Mouse (Mus musculus) stomach, embryonic 15.5 days (tissue): ENCODE measurements around the gene Dnhd1. TPM values are rescaled to one million over a fixed set of nuclear protein-coding genes. Genes with fewer than 3 reads are reported as not detected.

Source experiments
- ATAC-seq: fragments of 200-750 bp; cut with Nextera tagmentation; 2 replicates; pipeline ENCODE4 v1.8.0; 2017; ENCODE audit warnings: low read depth, moderate number of reproducible peaks, moderate TSS enrichment; ENCODE audit not compliant: insufficient read depth, low FRiP score
- H3K27ac ChIP-seq: fragments of 300-500 bp; sonication (generic); 2 replicates; pipeline ENCODE4 v1.5.1; 2015; ENCODE audit warnings: mild to moderate bottlenecking, inconsistent platforms
- H3K27me3 ChIP-seq: fragments of 300-500 bp; sonication (generic); replicated peaks from 2 replicates; pipeline ENCODE4 v1.6.1; 2015; ENCODE audit warnings: inconsistent platforms
- H3K36me3 ChIP-seq: fragments of 300-500 bp; sonication (generic); 2 replicates; pipeline ENCODE4 v1.6.1; 2015; ENCODE audit warnings: inconsistent platforms
- H3K4me1 ChIP-seq: fragments of 300-500 bp; sonication (generic); 2 replicates; pipeline ENCODE4 v1.6.1; 2015; ENCODE audit warnings: inconsistent platforms
- H3K4me2 ChIP-seq: fragments of 300-500 bp; sonication (generic); 2 replicates; pipeline ENCODE4 v1.6.1; 2015; ENCODE audit warnings: mild to moderate bottlenecking, inconsistent platforms
- H3K4me3 ChIP-seq: fragments of 300-500 bp; sonication (generic); replicated peaks from 2 replicates; pipeline ENCODE4 v1.5.1; 2015; ENCODE audit warnings: inconsistent platforms
- H3K9ac ChIP-seq: fragments of 300-500 bp; sonication (generic); 2 replicates; pipeline ENCODE4 v1.6.1; 2015; ENCODE audit warnings: inconsistent platforms
- H3K9me3 ChIP-seq: fragments of 300-500 bp; sonication (generic); 2 replicates; pipeline ENCODE4 v1.6.1; 2016; ENCODE audit warnings: inconsistent platforms
- WGBS: fragments of 180-500 bp; shearing (Covaris S2); methylation state at CpG from one replicate; pipeline ENCODE4 v1.1.7; 2015; 5-methylcytosine and 5-hydroxymethylcytosine counted together
- polyA plus RNA-seq: library from polyadenylated mRNA; unstranded; fragments of >200 nt; fragmentation: Nextera tagmentation; extraction: Ambion mirVana; gene quantifications from 2 replicates; pipeline ENCODE4 v1.2.1, GENCODE M21; 2015

The Dnhd1 gene
- polyA plus RNA-seq, 1 experiment from 2014 or later: 0.95 TPM

DNA sequence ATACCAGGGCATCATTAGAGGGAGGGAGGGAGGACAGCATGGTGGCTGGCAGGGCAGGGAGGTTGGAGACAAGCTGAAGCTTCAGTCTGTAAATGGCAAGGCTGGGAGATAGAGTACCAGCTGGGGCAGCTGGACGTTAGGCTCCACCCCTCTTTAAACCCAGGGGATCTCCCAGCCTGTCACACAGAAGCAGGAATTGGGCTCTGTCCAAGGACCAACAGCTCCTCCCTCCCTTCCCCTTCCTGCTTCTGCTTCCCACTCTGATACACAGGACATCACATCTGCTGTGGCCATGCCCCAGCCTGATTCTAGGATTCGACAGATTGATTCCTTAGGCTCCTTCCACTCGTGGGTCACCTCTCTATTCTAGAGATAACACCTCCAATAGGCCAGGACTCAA lies 22.0 kb upstream of the Dnhd1 start:
- Histone ChIP-seq H3K36me3 (peaks cover 12% of the 10 kb centered on the region; the same call in 1 of the 2 replicates), H3K27me3 (no peaks in the 10 kb centered on the region), H3K4me1 (peaks cover 6% of the 10 kb centered on the region; the same call in 1 of the 2 replicates), H3K27ac (no peak overlapping the region), H3K4me2 (no peak overlapping the region), H3K9ac (no peak overlapping the region), H3K4me3 (no peak overlapping the region), H3K9me3 (no peaks in the 10 kb centered on the region)
- ATAC-seq: 0 out of 2 replicates have a peak, but pooled peaks have one; percentile 12
- WGBS: 10% methylated on average over 3 of the region's 3 CpGs

- ATAC-seq: no peak
- peak overlapping the region; percentile 73 for H3K4me3 ChIP-seq
- 28% methylated on average over 4 of the region's 4 CpGs for WGBS
- no peak overlapping the region; the same call in 1 of the 2 replicates for H3K9ac ChIP-seq
- peaks cover 9% of the 10 kb centered on the region; the same call in 1 of the 2 replicates for H3K4me1 ChIP-seq
- H3K36me3 ChIP-seq: peaks cover 16% of the 10 kb centered on the region; the same call in 1 of the 2 replicates
- H3K27me3 ChIP-seq: no peaks in the 10 kb centered on the region
- H3K4me2 ChIP-seq: peak overlapping the region; percentile 85
- H3K27ac ChIP-seq: no peak overlapping the region
- H3K9me3 ChIP-seq: no peaks in the 10 kb centered on the region
These were observed 18.1 kb upstream of the Dnhd1 start for GRCm38 (mm10) chr7:105632551-105632972.

DNA sequence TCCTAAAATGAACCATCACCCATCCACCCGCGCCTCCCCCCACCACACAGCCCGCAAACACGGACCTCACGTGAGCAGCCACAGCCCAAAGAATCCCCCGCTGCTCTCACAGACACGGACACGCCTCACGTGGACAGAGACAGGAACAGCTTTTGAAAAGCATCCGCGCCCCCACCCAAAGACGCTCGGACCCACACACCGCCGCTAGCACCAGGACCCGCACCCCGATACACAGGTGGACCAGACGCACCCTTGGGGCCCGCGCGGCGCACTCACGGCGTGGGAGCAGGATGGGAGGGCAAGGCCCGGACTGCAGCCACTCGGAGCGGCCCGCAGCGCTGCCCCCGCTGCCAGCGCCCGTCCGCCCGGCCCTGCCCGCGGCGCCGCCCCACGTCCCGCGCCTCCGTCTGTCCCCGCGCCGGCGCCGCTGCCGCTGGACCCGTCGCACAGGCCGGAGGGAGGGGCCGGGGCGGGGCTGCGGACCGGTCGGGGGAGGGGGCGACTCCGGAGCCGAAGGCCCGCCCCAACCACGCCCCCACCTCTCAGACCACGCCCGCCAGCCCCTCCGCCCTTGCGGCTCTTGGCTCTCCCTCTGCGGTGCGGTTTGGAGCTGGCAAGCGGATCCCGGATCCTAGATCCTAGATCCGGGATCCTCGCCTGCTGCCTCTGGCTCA lies 17.4 kb upstream of the Dnhd1 start, which contains the start of gene Trim3:
TSS of gene Trim3 (minus strand) at position 445 of the 674 bp plus-strand sequence.
- peak; percentile 91 for ATAC-seq
- Histone ChIP-seq H3K4me3 (peak within 1 kb of the TSS; percentile 73), H3K27ac (peak within 1 kb of the TSS; percentile 74), H3K36me3 (peaks cover 16% of the 10 kb centered on the region; the same call in 1 of the 2 replicates), H3K9ac (peak within 1 kb of the TSS; percentile 62; the same call in 1 of the 2 replicates), H3K27me3 (no peaks in the 10 kb centered on the region), H3K4me2 (peak within 1 kb of the TSS; percentile 85), H3K4me1 (peaks cover 9% of the 10 kb centered on the region; the same call in 1 of the 2 replicates), H3K9me3 (no peaks in the 10 kb centered on the region)
- 2% methylated on average over 44 of the region's 71 CpGs for WGBS

DNA sequence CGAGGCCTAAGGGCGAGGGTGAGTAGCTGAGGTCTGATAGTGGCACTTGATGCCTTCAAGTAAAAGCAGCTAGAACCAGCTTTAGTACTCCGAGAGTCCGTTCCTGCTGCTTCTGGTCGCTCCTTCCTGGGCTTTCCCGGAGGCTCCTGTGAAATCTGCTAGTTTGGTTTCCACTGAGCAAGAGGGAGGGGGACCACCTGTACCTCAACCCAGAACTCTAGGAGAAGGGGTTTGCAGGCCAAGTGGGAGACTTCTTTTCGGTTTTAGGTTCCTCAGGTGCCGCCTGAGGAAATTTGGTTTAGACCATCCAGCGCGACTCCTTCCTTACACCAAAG lies 16.9 kb upstream of the Dnhd1 start:
- Histone ChIP-seq H3K36me3 (peaks cover 16% of the 10 kb centered on the region; the same call in 1 of the 2 replicates), H3K4me2 (peak overlapping the region; percentile 85), H3K9me3 (no peaks in the 10 kb centered on the region), H3K27me3 (no peaks in the 10 kb centered on the region), H3K27ac (peak overlapping the region; percentile 74), H3K4me3 (peak overlapping the region; percentile 73), H3K9ac (peak overlapping the region; percentile 62; the same call in 1 of the 2 replicates), H3K4me1 (peaks cover 12% of the 10 kb centered on the region)
- WGBS: 7% methylated on average over 10 of the region's 10 CpGs
- no peak; the same call in 1 of the 2 replicates for ATAC-seq

GRCm38 (mm10) chr7:105634272-105634920 lies 16.2 kb upstream of the Dnhd1 start:
- Histone ChIP-seq H3K4me2 (peak overlapping the region; percentile 85), H3K36me3 (peaks cover 16% of the 10 kb centered on the region; the same call in 1 of the 2 replicates), H3K27ac (no peak overlapping the region), H3K4me1 (peaks cover 11% of the 10 kb centered on the region), H3K27me3 (no peaks in the 10 kb centered on the region), H3K9ac (no peak overlapping the region; the same call in 1 of the 2 replicates), H3K4me3 (no peak overlapping the region; the same call in 1 of the 2 replicates), H3K9me3 (no peaks in the 10 kb centered on the region)
- WGBS: 51% methylated on average over 9 of the region's 9 CpGs
- ATAC-seq: no peak

- no peak overlapping the region for H3K27ac ChIP-seq
These were observed 14.9 kb upstream of the Dnhd1 start for GRCm38 (mm10) chr7:105635726-105636125.

DNA sequence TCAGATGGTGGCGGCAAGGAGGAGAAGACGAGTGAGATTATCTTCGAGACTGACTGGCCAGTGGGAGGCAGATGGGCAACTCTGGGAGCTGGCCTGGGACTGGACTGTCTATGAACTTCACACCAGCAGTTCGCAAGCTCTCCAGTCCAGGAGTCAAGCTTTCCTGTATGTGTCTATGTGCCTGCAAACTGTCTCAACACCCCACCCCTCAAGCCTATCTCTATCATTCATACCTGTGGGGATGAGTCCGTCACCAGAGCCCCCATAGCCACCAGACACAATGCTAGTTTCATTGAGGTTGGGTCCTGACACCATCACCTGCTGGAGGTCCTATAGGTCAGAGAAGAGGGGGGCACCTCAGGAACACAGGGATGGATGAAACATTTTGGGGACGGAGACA lies 11.9 kb upstream of the Dnhd1 start:
- Histone ChIP-seq H3K9me3 (no peaks in the 10 kb centered on the region), H3K4me1 (peaks cover 27% of the 10 kb centered on the region), H3K27ac (no peak overlapping the region), H3K4me3 (no peak overlapping the region), H3K27me3 (no peaks in the 10 kb centered on the region), H3K36me3 (peaks cover 22% of the 10 kb centered on the region; the same call in 1 of the 2 replicates), H3K9ac (no peak overlapping the region), H3K4me2 (peak overlapping the region; percentile 25; the same call in 1 of the 2 replicates)
- 92% methylated on average over 6 of the region's 6 CpGs for WGBS
- no peak for ATAC-seq

More at GRCm38 (mm10) chr7:105635726-105636125, 14.9 kb upstream of the Dnhd1 start:
- Histone ChIP-seq H3K9me3 (no peaks in the 10 kb centered on the region), H3K4me3 (no peak overlapping the region), H3K4me1 (peaks cover 16% of the 10 kb centered on the region), H3K4me2 (no peak overlapping the region), H3K27me3 (no peaks in the 10 kb centered on the region), H3K36me3 (peaks cover 16% of the 10 kb centered on the region; the same call in 1 of the 2 replicates), H3K9ac (no peak overlapping the region)
- WGBS: 97% methylated on average over 2 of the region's 2 CpGs
- no peak for ATAC-seq

DNA sequence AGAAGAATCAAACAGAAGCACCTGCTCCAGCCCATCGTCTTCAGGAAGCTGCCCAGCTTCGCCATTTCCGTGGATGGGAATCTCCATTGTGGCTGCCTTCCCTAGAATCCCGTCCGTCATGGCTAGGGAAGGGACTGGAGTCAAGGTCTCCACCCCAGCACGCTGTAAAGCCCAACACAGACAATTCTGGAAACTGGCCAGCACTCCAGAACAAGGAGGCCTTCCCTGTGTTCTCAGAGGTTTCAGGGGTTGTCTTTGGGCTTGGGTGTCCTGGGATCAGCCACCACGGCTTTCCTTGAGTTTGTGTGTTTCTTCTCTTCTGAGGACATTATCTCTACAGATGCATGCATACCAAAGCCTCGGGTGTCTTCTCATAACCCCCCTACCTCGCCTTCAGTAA lies 11.3 kb upstream of the Dnhd1 start:
- WGBS: 63% methylated on average over 9 of the region's 9 CpGs
- peak overlapping the region; percentile 73 for H3K4me3 ChIP-seq
- H3K27me3 ChIP-seq: no peaks in the 10 kb centered on the region
- peak overlapping the region; percentile 93 for H3K4me2 ChIP-seq
- peaks cover 22% of the 10 kb centered on the region; the same call in 1 of the 2 replicates for H3K36me3 ChIP-seq
- no peaks in the 10 kb centered on the region for H3K9me3 ChIP-seq
- peak overlapping the region; percentile 77; the same call in 1 of the 2 replicates for H3K9ac ChIP-seq
- peaks cover 25% of the 10 kb centered on the region for H3K4me1 ChIP-seq
- no peak overlapping the region for H3K27ac ChIP-seq
- ATAC-seq: no peak

DNA sequence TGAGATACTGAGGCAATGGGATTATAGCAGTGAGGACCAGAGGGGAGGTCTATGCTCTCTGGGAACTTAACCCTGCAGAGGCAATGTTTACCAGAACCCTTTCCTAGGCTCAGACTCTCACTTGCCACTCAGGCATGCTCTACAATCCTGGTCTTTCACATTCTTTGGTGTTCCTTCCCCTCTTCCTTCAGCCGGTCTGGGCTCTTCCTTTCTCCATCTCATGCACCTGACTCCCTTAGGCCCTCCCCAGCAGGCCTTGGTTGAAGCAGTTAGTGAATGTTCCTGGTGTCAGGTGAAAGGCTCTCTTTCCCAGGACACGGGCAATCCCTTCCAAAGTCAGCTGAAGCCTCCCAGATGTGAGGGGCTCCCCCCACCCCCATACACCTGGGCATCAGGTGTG lies 10.9 kb upstream of the Dnhd1 start, which contains the start of gene Timm10b:
TSS of gene Timm10b (plus strand) at position 301 of the 400 bp plus-strand sequence.
- Histone ChIP-seq H3K9ac (peak within 1 kb of the TSS; percentile 77), H3K36me3 (peaks cover 22% of the 10 kb centered on the region; the same call in 1 of the 2 replicates), H3K4me3 (peak within 1 kb of the TSS; percentile 73), H3K9me3 (no peaks in the 10 kb centered on the region), H3K27me3 (no peaks in the 10 kb centered on the region), H3K27ac (peak within 1 kb of the TSS; percentile 90), H3K4me2 (peak within 1 kb of the TSS; percentile 93), H3K4me1 (peaks cover 25% of the 10 kb centered on the region)
- 3% methylated on average over 2 of the region's 2 CpGs for WGBS
- peak; percentile 3 for ATAC-seq

DNA sequence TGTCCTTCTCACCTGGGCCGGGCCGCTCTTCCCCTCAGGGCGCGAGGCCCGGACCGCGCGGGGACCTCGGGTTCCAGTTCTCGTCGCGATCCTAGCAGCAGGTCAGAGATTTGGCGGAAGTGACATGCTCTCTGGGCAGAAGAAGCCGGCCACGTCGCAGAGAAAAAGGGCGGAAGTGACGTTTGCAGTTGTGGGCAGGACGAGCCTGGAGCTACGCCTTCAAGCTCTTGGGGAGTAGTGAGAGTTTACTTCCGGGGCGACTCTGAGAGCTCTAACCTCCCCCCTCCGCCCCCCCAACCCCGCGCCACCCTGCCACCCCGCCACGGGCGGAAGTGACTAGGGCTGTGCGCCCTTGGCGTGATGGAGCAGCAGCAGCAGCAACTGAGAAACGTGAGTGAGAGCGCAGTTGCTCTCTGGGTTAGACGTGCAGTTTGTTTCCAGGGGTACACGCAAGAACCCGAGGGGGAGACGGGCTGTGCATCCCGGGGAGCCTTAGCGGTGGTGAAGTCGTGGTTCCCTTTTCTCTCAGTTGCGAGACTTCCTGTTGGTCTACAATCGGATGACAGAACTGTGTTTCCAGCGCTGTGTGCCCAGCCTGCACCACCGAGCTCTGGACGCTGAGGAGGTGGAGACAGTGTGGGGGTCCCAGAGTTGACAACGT lies 10.3 kb upstream of the Dnhd1 start, which contains the start of the genes Arfip2 and Gm45799:
TSS of gene Arfip2 (minus strand) at position 184 of the 661 bp plus-strand sequence.
TSS of gene Gm45799 (plus strand) at position 320 of the 661 bp plus-strand sequence.
- Histone ChIP-seq H3K27me3 (no peaks in the 10 kb centered on the region), H3K4me2 (peak within 1 kb of the TSS; percentile 93), H3K27ac (peak within 1 kb of the TSS; percentile 90), H3K9me3 (no peaks in the 10 kb centered on the region), H3K4me1 (peaks cover 25% of the 10 kb centered on the region), H3K36me3 (peaks cover 22% of the 10 kb centered on the region; the same call in 1 of the 2 replicates), H3K9ac (peak within 1 kb of the TSS; percentile 77), H3K4me3 (peak within 1 kb of the TSS; percentile 73)
- WGBS: 0% methylated on average over 45 of the region's 45 CpGs
- peak; percentile 97 for ATAC-seq

- Histone ChIP-seq H3K27ac (peak overlapping the region; percentile 90), H3K4me1 (peaks cover 25% of the 10 kb centered on the region), H3K9me3 (no peaks in the 10 kb centered on the region), H3K9ac (peak overlapping the region; percentile 68), H3K27me3 (no peaks in the 10 kb centered on the region), H3K4me3 (peak overlapping the region; percentile 73), H3K36me3 (peaks cover 19% of the 10 kb centered on the region; the same call in 1 of the 2 replicates), H3K4me2 (peak overlapping the region; percentile 93)
- no peak for ATAC-seq
- under 1% methylated on average over 18 of the region's 18 CpGs for WGBS
These were observed 9.8 kb upstream of the Dnhd1 start for GRCm38 (mm10) chr7:105640894-105641255.
